Mouse (Mus musculus) central nervous system, embryonic 14 days (tissue): ENCODE data around the gene Ccdc85a. TPM values are rescaled to one million over a fixed set of nuclear protein-coding genes. Genes with fewer than 3 reads are reported as not detected.

ENCODE experiments used
- polyA plus RNA-seq: library from polyadenylated mRNA; depleted of rRNA; stranded (reverse); fragments of >200 nt; gene quantifications from 2 replicates; pipeline ENCODE4 v1.2.3, GENCODE M21; 2012; rRNA removed

The Ccdc85a gene
- 10.2 and 12.4 TPM in 2 replicates for polyA plus RNA-seq

GRCm38 (mm10) chr11:28583911-28584434, at the start of gene Ccdc85a:
Ccdc85a (minus strand) TSS chr11:28584324.

GRCm38 (mm10) chr11:28339224-28340150, 244.6 kb downstream of the Ccdc85a start, which contains the start of gene Gm6685:
Gm6685 (minus strand) TSS chr11:28339867.

Other genes with a start within 250 kb of the Ccdc85a start
- 0.13 TPM in 1 of 2 replicates, not detected in the other for gene Gm6685, start 244.5 kb downstream of the Ccdc85a start, polyA plus RNA-seq